Mouse (Mus musculus) G1E (cell line): ENCODE data around the gene Cflar. TPM values are rescaled to one million over a fixed set of nuclear protein-coding genes. Genes with fewer than 3 reads are reported as not detected.
"Not testable (repeated sequence)": the region's sequence is repeated elsewhere in the genome, so short reads cannot be mapped to it uniquely, and the experiment has no call there.

Source experiments
- ATAC-seq: 2 replicates; pipeline ENCODE4 v1.8.0; 2016; ENCODE audit warnings: mild to moderate bottlenecking; ENCODE audit not compliant: insufficient number of reproducible peaks, poor library complexity, low FRiP score, severe bottlenecking; ENCODE audit errors: extremely low read depth
- DNase-seq: peaks from one replicate; pipeline ENCODE4 v3.0.0; 2012; ENCODE audit warnings: low spot score
- H3K27me3 ChIP-seq: 2 replicates; pipeline ENCODE4 v1.6.1; 2012; ENCODE audit warnings: mild to moderate bottlenecking, low read length, inconsistent platforms; ENCODE audit not compliant: insufficient read depth
- H3K36me3 ChIP-seq: replicated peaks from 2 replicates; pipeline ENCODE3; 2012; ENCODE audit warnings: mild to moderate bottlenecking, inconsistent platforms
- H3K4me1 ChIP-seq: 2 replicates; pipeline ENCODE4 v1.6.1; 2012; ENCODE audit warnings: low read depth, low read length, inconsistent platforms, mixed read lengths; ENCODE audit not compliant: insufficient read depth
- H3K4me3 ChIP-seq: 2 replicates; pipeline ENCODE4 v1.5.1; 2012; ENCODE audit warnings: low read depth, mild to moderate bottlenecking, inconsistent platforms, low read length, moderate library complexity, mixed read lengths
- H3K9me3 ChIP-seq: replicated peaks from 2 replicates; pipeline ENCODE4 v1.6.1; 2012; ENCODE audit warnings: inconsistent platforms
- CTCF ChIP-seq: IDR thresholded peaks from 2 replicates; pipeline ENCODE4 v1.5.1; 2012; ENCODE audit warnings: low read depth, low read length, inconsistent platforms, mixed read lengths
- GATA1 ChIP-seq: IDR thresholded peaks from 2 replicates; pipeline ENCODE4 v1.6.1; 2012; ENCODE audit warnings: borderline replicate concordance, low read length, inconsistent platforms, mixed read lengths
- GATA2 ChIP-seq: IDR thresholded peaks from 2 replicates; pipeline ENCODE4 v1.6.1; 2012; ENCODE audit warnings: low read depth, low read length, inconsistent platforms, borderline replicate concordance
- POLR2AphosphoS5 ChIP-seq: IDR thresholded peaks from 2 replicates; pipeline ENCODE4 v1.6.1; 2012; ENCODE audit warnings: low read depth, low read length, inconsistent platforms; ENCODE audit not compliant: insufficient replicate concordance
- TAL1 ChIP-seq: conservative IDR thresholded peaks from 2 replicates; pipeline ENCODE4 v1.6.1; 2012; ENCODE audit warnings: low read depth, low read length, inconsistent platforms, mixed read lengths
- polyA plus RNA-seq: library from polyadenylated mRNA; stranded (reverse); fragments of >175 nt; gene quantifications from 2 replicates; pipeline ENCODE4 v1.2.3, GENCODE M21; 2012
- total RNA-seq, 2 experiments: library from RNA; stranded (forward) in 1 of 2; stranded (reverse) in 1 of 2; fragments of 200-1000 nt in 1 of 2; fragments of >200 nt in 1 of 2; fragmentation: Nextera tagmentation in 1 of 2; gene quantifications; 2 replicates each; pipeline ENCODE4 v1.2.3; 2014 to 2017

Cflar gene
- total and polyA plus RNA-seq, 3 experiments: 8.8 to 179 (median 127) TPM

DNA sequence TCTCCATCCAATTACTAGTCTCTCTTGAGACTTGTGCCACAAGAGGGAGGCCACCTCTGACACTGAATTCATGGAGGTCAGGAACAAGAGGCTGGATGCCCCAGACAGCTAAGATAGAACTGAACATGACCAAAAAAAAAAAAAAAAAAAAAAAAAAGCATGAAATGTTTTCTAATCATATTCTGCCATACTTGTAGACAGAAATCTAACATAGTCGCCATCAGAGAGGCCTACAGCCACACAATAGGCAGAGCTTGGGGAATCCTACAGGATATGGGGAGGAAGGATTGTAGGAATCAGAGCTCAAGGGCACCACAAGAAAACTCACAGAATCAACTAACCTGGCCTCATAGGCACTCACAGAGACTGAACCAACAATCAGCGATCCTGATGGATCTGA, 83.4 kb downstream of the Cflar start:
- Histone ChIP-seq H3K27me3 (peaks cover 15% of the 10 kb centered on the region), H3K9me3 (peaks cover 4% of the 10 kb centered on the region), H3K36me3 (no peaks in the 10 kb centered on the region), H3K4me1 (no peaks in the 10 kb centered on the region), H3K4me3 (no peak overlapping the region)
- no peak for TF ChIP-seq TAL1
- TF ChIP-seq POLR2AphosphoS5: no peak
- TF ChIP-seq CTCF: no peak
- TF ChIP-seq GATA2: no peak
- TF ChIP-seq GATA1: no peak
- ATAC-seq (no peak), DNase-seq (no peak)

DNA sequence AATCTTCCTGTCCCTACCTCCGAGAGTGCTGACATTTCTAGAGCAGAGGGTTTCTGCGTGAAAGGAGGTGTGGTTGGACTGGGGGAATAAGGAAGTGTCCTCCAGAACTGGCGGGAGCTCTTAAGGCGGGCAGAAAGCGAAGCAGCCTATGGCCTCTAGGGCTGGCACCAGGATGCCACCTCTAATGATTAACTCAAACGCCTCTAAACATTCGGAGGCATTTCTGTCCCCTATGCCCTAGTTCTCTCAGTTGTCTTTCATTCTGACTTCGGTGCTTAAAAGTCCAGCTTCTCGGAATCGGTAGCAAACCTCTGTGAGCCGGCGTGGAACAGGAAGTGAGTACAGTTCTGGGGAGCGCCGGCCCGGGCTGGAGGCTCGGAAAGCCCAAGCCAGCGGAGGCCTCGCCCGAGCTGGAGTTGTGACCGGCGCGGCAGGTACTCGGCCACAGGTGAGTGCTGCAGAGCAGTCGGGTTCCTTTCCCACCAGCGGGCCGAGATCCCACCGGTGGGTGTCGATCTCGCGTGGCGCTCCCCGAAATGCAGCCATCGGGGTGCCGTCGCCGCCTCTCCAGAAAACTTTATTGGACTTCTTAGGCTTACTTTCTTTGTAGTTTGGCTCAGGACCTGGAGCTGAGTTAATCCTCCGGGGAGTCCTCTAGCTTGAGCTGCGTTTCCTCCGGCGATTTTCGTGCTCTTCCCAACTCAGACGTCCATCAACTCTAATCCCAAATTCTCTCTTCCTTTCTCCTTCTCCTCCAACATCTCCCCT, 84.2 kb downstream of the Cflar start, which contains the start of gene Casp8:
TSS of gene Casp8 (plus strand) at position 84 of the 768 bp plus-strand sequence.
- no peak for DNase-seq
- H3K4me1 ChIP-seq: no peaks in the 10 kb centered on the region
- no peak for ATAC-seq
- no peak within 1 kb of the TSS for H3K4me3 ChIP-seq
- TF ChIP-seq POLR2AphosphoS5: no peak
- no peak for TF ChIP-seq TAL1
- no peak for TF ChIP-seq GATA1
- no peak for TF ChIP-seq GATA2
- no peak for TF ChIP-seq CTCF
- H3K9me3 ChIP-seq: peaks cover 4% of the 10 kb centered on the region
- peaks cover 17% of the 10 kb centered on the region for H3K27me3 ChIP-seq
- no peaks in the 10 kb centered on the region for H3K36me3 ChIP-seq

DNA sequence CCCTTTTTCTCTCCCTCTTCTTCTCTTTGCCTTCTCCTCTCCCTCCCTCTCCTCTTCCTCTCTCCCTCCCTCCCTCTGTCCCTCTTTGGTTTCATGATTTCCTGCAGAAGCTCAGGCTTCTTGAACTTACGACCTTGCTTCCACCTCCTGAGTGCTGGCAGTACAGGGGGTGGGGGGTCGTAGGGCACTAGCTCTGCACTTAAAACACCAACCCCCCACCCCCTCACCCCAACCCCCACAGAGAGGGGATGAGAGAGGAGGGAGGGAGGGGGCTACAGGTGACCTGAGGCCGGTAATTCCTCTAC, 84.7 kb downstream of the Cflar start:
- ATAC-seq: no peak
- Histone ChIP-seq H3K36me3 (no peaks in the 10 kb centered on the region), H3K9me3 (peaks cover 4% of the 10 kb centered on the region), H3K27me3 (peaks cover 18% of the 10 kb centered on the region), H3K4me1 (no peaks in the 10 kb centered on the region), H3K4me3 (no peak overlapping the region)
- TF ChIP-seq POLR2AphosphoS5 (no peak), GATA1 (no peak), CTCF (no peak), TAL1 (no peak), GATA2 (no peak)
- no peak for DNase-seq

DNA sequence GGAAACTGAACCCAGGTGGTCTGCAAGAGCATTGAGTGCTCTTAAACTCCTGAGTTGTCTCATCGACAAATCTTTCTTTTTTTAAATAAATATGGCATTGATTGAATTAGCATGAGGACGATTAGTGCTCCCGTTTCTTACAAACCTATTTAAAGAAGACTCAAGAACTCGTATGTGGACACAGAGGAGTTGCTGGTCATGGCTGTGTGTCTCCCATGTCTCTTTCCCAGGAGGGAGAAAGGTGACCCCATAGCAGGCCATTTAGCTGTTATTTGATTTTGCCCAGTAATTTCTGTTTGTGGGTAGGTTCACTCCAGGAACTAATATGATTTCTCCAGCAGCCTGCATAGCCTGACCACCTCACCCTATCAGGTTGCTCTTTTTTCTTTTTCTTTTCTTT, 85.5 kb downstream of the Cflar start:
- peaks cover 4% of the 10 kb centered on the region for H3K9me3 ChIP-seq
- ATAC-seq: no peak

DNA sequence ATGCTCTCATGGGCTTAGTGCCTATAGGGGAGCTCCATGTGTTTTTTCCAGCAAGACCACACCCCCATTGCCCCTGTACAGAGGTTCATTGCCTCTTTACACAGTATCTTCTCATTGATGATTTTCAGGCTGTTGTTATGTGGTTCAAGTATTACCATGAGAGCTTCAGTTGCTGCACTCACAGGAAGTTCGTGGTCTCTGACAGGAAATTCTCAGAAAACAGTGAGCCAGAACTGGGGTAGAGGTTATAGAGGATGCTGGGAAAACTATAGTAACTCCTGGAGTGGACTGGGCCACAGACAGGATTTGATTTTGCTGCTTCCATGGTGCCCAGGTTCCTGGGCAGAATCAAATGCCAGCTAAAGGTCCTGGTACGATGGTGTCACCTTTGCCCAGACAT, 86.1 kb downstream of the Cflar start:
- no peak for TF ChIP-seq GATA1
- TF ChIP-seq CTCF: no peak
- TF ChIP-seq POLR2AphosphoS5: no peak
- no peak for TF ChIP-seq TAL1
- no peak for TF ChIP-seq GATA2
- no peak for ATAC-seq
- H3K4me1 ChIP-seq: peaks cover 6% of the 10 kb centered on the region
- peaks cover 4% of the 10 kb centered on the region for H3K9me3 ChIP-seq
- peaks cover 17% of the 10 kb centered on the region for H3K27me3 ChIP-seq
- no peak overlapping the region for H3K4me3 ChIP-seq
- no peak for DNase-seq
- H3K36me3 ChIP-seq: no peaks in the 10 kb centered on the region

More for the DNA sequence above, 85.5 kb downstream of the Cflar start:
- Histone ChIP-seq H3K4me1 (peaks cover 1% of the 10 kb centered on the region), H3K4me3 (no peak overlapping the region), H3K36me3 (no peaks in the 10 kb centered on the region), H3K27me3 (peaks cover 18% of the 10 kb centered on the region)
- no peak for DNase-seq
- TF ChIP-seq CTCF: no peak
- no peak for TF ChIP-seq TAL1
- no peak for TF ChIP-seq POLR2AphosphoS5
- no peak for TF ChIP-seq GATA1
- no peak for TF ChIP-seq GATA2

DNA sequence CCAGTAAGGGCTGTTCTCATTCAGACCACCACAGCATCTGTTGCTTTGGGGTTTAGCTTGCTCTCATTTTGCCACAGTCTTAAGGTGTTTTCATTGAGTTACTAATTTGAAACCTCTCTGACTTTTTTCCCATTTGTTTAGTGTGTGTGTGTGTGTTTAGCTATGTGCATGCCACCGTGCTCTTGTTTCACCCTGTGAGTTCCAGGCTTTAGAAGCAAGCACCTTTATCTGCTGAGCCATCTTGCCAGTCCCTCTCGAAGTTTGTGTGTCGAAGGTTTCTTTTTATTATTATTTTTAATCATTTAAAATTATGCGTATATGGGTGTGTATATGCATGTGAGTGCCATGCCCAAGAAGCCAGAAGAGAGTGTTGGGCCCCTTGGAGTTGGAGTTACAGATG, 87.6 kb downstream of the Cflar start:
- H3K27me3 ChIP-seq: peaks cover 14% of the 10 kb centered on the region
- H3K36me3 ChIP-seq: no peaks in the 10 kb centered on the region
- H3K4me1 ChIP-seq: peaks cover 8% of the 10 kb centered on the region
- peaks cover 4% of the 10 kb centered on the region for H3K9me3 ChIP-seq
- no peak for DNase-seq
- ATAC-seq: no peak
- no peak for TF ChIP-seq CTCF
- no peak for TF ChIP-seq GATA1
- TF ChIP-seq POLR2AphosphoS5: no peak
- TF ChIP-seq GATA2: no peak
- no peak overlapping the region for H3K4me3 ChIP-seq

DNA sequence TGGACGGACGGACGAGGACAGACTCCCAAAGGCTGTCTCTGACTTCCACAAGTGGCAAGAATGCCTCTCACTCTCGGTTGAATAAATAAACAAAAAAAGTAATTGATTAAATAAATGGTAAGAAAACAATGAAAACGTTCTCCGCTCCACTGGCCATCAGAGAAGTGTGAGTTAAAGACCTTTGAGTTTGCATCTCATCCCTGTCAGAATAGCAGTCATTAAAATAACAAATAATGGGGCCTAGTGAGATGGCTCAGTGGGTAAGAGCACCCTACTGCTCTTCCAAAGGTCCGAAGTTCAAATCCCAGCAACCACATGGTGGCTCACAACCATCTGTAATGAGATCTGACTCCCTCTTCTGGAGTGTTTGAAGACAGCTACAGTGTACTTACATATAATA, 89.3 kb downstream of the Cflar start:
- not testable (repeated sequence) for DNase-seq, H3K36me3 ChIP-seq, ATAC-seq, H3K27me3 ChIP-seq, H3K9me3 ChIP-seq, H3K4me3 ChIP-seq
- peaks cover 11% of the 10 kb centered on the region for H3K4me1 ChIP-seq
